Mouse (Mus musculus) monocyte, adult 5-6 weeks (primary cell): Measurements from ENCODE around the gene Vmn1r78. TPM values are rescaled to one million over a fixed set of nuclear protein-coding genes. Genes with fewer than 3 reads are reported as not detected.
"Not testable (repeated sequence)": the region's sequence is repeated elsewhere in the genome, so short reads cannot be mapped to it uniquely, and the experiment has no call there.

Experiments
- ATAC-seq: fragments of 153-309, 156-312 bp; replicated peaks from 2 replicates; pipeline ENCODE4 v1.8.0; 2017; ENCODE audit warnings: mild to moderate bottlenecking; ENCODE audit not compliant: low TSS enrichment, insufficient number of reproducible peaks, severe bottlenecking, poor library complexity, low FRiP score
- total RNA-seq: library from RNA; stranded (forward); fragments of 200-1000, 200-491, 200-594 nt; gene quantifications from 3 replicates; pipeline ENCODE4 v1.2.3, GENCODE M21; 2017

The Vmn1r78 gene
- not detected in 3 replicates for total RNA-seq

- ATAC-seq: no peak
Observed at GRCm38 (mm10) chr7:12149957-12150356, at the start of gene Vmn1r78. Gene Vmn1r78 (plus strand): TSS chr7:12150257.

GRCm38 (mm10) chr7:12156463-12156862 lies 6.4 kb downstream of the Vmn1r78 start:
- not testable (repeated sequence) for ATAC-seq

DNA sequence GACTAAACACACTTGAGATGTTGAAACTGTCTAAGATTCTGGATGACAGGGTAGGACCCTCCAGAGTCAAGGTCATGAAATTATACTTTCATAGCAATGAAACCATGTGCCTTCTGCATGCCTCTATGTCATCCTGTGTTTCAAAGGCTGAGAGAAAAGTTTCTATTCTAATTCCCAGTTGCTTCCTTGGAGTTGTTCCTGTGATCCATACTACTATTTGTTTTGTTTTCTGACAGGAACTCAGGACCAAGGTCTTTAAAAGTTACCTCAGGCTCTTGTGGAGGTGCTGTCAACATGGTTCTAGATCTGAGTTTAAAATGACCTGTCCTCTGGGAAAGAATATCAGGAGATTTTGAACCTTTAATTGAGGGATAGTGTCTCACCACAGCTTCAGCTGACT lies 20.9 kb downstream of the Vmn1r78 start, which contains the start of gene Vmn1r79:
Vmn1r79 (plus strand) TSS at position 301 of the 400 bp plus-strand sequence.
- ATAC-seq: not testable (repeated sequence)

GRCm38 (mm10) chr7:12172926-12173325 lies 22.9 kb downstream of the Vmn1r78 start:
- not testable (repeated sequence) for ATAC-seq

GRCm38 (mm10) chr7:12188986-12189385 lies 38.9 kb downstream of the Vmn1r78 start, which contains the start of gene Vmn1r80:
Gene Vmn1r80 (plus strand): TSS chr7:12189286.
- no peak for ATAC-seq

DNA sequence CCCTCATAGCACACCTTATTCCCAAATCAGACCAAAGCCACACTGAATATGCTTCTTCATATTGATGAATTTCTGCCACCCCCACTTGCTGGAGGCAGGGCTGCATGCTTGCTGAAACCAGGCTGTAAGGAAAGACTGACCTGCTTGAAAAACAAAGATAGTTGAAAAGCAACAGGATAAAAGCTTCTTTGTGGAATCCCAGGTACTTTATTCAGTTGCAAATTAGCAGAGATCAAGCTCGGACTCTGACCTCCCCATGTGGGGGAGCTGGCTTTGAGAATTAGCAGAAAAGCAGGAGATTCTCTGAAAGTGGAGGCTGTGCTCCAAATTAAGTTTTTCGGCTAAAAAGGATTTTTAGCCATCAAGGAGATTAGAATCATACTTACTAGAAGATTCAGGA lies 54.1 kb downstream of the Vmn1r78 start:
- ATAC-seq: no peak

Other genes starting within 250 kb of the Vmn1r78 start
- gene Vmn1r76, start 212.0 kb upstream of the Vmn1r78 start, total RNA-seq: 0.21 TPM in 1 of 3 replicates, not detected in the others
- gene Vmn1r77, start 113.5 kb upstream of the Vmn1r78 start, total RNA-seq: not detected in 3 replicates
- gene Vmn1r79, start 21.0 kb downstream of the Vmn1r78 start, total RNA-seq: not detected in 3 replicates
- gene Vmn1r80, start 39.0 kb downstream of the Vmn1r78 start, total RNA-seq: not detected in 3 replicates
- under 0.01 to 0.10 TPM in 2 of 3 replicates, not detected in the other for gene Vmn1r81, start 118.0 kb downstream of the Vmn1r78 start, total RNA-seq
- gene Vmn1r82, start 150.2 kb downstream of the Vmn1r78 start, total RNA-seq: not detected in 3 replicates
- not detected in 3 replicates for gene Vmn1r83, start 179.2 kb downstream of the Vmn1r78 start, total RNA-seq
- gene Vmn1r84, start 219.0 kb downstream of the Vmn1r78 start, total RNA-seq: not detected in 3 replicates